Mouse (Mus musculus): ENCODE data around the gene Fam168a.
"Not testable (repeated sequence)": the region's sequence is repeated elsewhere in the genome, so short reads cannot be mapped to it uniquely, and the experiment has no call there.

Gene Fam168a

DNA sequence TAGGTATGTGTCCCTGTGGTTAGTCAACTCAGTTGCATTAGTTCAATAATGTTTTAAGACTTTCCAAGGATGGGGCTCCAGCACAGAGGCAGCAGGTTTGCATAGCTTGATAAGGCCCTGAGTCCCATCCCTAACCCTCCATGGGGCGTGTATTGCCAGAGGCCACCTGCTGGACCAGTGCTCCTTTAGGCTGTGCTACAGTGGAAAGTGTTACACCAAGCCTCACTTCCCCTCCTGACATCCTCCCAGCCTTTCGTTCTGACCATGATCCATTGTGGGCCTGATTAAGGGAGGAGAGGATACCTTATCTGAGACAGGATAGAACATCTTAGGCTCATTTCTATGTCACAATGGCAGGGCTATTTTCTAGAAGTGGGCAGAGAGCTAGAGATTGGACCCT is 137.4 kb downstream of the Fam168a start:
- no peak for TF ChIP-seq POU5F1 (IDR thresholded peaks at IDR 0.05; ENCODE audit: borderline replicate concordance, low read length)
- TF ChIP-seq NANOG (IDR thresholded peaks at IDR 0.05; ENCODE audit: borderline replicate concordance, low read length) = no peak
- no peak for TF ChIP-seq CTCF (conservative IDR thresholded peaks at IDR 0.05; ENCODE audit: low read length)
- Histone ChIP-seq H3K36me3 (ENCODE audit: insufficient read depth, low read length) (peaks cover 55% of the 10 kb centered on the region), H3K9me3 (ENCODE audit: low read length) (peaks cover 13% of the 10 kb centered on the region)

DNA sequence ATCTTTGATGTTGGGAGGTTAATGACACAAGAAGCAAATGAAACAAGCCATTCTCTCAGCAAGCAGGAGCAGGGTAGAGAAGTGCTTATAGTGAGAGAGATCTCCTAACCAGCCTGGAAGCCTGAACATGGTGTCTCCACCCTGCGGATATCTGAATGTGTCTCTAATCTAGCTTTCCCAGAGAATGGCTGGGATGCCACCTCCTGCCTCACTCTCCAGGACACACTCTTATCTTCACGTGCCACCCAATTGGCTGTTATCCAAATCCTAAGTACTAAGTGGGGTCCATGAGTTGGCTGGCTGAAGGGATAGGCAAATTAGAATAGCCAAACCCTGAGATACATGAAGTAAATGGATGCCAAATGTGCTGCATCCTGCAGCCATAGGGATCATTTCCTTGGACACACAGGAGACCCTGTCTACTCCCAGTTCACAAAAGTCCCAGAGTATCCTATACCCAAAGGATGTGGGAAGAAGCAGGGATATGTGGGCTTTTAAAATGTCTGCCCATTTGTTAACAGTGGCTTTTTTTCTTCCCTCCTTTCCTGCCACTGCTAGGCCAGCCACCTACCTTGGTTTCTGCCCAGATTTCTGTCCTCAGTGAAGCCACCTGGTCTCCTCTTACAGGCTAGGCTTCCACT is 138.1 kb downstream of the Fam168a start:
- Histone ChIP-seq H3K4me1 (replicated peaks; ENCODE audit: low read depth, low read length) (peaks cover 8% of the 10 kb centered on the region), H3K9me3 (ENCODE audit: low read length) (peaks cover 13% of the 10 kb centered on the region), H3K4me3 (replicated peaks; ENCODE audit: low read length) (no peak overlapping the region), H3K36me3 (ENCODE audit: insufficient read depth, low read length) (peaks cover 56% of the 10 kb centered on the region), H3K27me3 (ENCODE audit: insufficient read depth, low read length) (no peaks in the 10 kb centered on the region)
- no peak for TF ChIP-seq NANOG (IDR thresholded peaks at IDR 0.05; ENCODE audit: borderline replicate concordance, low read length)
- TF ChIP-seq CTCF (conservative IDR thresholded peaks at IDR 0.05; ENCODE audit: low read length) = no peak
- no peak for TF ChIP-seq POU5F1 (IDR thresholded peaks at IDR 0.05; ENCODE audit: borderline replicate concordance, low read length)

More for the DNA sequence above, 137.4 kb downstream of the Fam168a start:
- H3K4me1 ChIP-seq (replicated peaks; ENCODE audit: low read depth, low read length) = peaks cover 7% of the 10 kb centered on the region
- H3K4me3 ChIP-seq (replicated peaks; ENCODE audit: low read length) = no peak overlapping the region
- H3K27me3 ChIP-seq (ENCODE audit: insufficient read depth, low read length) = no peaks in the 10 kb centered on the region

DNA sequence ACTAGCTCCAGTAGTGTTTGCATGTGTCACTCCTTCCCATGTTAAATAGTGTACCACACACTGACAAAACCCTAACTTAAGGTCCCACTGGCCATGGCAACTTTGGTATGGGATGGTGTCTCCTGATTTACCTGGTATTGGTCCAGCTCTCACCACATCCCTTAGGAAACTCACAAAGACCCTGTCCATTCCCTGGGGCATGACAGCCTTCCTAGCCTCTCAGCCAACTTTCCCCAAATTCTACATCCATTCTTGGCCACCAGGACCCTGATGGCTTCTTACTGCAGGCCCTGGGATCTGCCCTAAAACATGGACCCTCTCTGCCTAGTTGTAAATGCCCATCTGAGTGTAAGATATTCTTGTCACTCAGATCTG is 138.6 kb downstream of the Fam168a start:
- TF ChIP-seq NANOG (IDR thresholded peaks at IDR 0.05; ENCODE audit: borderline replicate concordance, low read length) = no peak
- no peaks in the 10 kb centered on the region for H3K27me3 ChIP-seq (ENCODE audit: insufficient read depth, low read length)
- H3K4me1 ChIP-seq (replicated peaks; ENCODE audit: low read depth, low read length) = peaks cover 13% of the 10 kb centered on the region
- peaks cover 13% of the 10 kb centered on the region for H3K9me3 ChIP-seq (ENCODE audit: low read length)
- no peak overlapping the region for H3K4me3 ChIP-seq (replicated peaks; ENCODE audit: low read length)
- peaks cover 60% of the 10 kb centered on the region for H3K36me3 ChIP-seq (ENCODE audit: insufficient read depth, low read length)

DNA sequence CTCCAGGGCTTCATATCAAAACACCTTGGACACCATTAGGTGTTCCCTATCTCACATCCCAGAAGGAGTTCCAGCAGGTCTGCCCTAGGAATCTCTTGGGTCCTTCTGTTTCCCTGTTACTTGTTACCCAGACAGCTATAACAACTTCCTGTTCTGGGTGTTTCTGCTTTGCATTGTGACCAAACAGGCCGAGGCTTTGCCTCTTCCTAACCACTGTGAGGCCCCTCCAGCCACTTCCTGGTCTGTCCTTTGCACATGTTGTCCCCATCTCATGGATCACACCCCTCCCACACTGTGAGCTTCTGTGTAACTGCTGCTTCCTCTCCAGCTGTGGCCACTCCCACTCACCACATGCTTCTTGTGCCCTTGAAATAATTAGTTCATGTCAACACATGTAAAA is 139.0 kb downstream of the Fam168a start:
- no peaks in the 10 kb centered on the region for H3K27me3 ChIP-seq (ENCODE audit: insufficient read depth, low read length)
- no peak for TF ChIP-seq CTCF (conservative IDR thresholded peaks at IDR 0.05; ENCODE audit: low read length)
- no peak for TF ChIP-seq NANOG (IDR thresholded peaks at IDR 0.05; ENCODE audit: borderline replicate concordance, low read length)
- TF ChIP-seq POU5F1 (IDR thresholded peaks at IDR 0.05; ENCODE audit: borderline replicate concordance, low read length) = no peak
- H3K4me1 ChIP-seq (replicated peaks; ENCODE audit: low read depth, low read length) = peaks cover 17% of the 10 kb centered on the region
- peaks cover 59% of the 10 kb centered on the region for H3K36me3 ChIP-seq (ENCODE audit: insufficient read depth, low read length)
- peaks cover 13% of the 10 kb centered on the region for H3K9me3 ChIP-seq (ENCODE audit: low read length)
- no peak overlapping the region for H3K4me3 ChIP-seq (replicated peaks; ENCODE audit: low read length)

DNA sequence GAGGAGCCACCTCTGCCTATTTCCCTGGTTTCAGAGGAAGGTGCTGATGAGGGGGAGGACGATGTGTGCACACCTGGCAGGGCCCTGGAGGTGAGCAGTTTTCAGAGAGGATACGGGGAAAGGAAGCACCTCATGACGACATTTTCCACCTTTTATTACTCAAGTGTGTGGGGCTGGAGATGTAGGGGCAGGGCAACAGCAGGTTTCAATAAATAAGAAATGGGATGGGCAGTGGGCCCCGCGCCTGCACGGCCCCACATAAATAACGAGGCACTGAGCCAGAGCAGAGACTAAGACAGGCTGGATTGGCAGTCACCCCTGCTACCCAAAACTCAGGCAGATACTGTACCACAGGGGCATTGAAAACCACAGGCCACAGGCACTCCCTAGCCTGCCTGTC is 139.6 kb downstream of the Fam168a start:
- H3K4me1 ChIP-seq (replicated peaks; ENCODE audit: low read depth, low read length) = peaks cover 19% of the 10 kb centered on the region
- H3K4me3 ChIP-seq (replicated peaks; ENCODE audit: low read length); H3K27me3 ChIP-seq (ENCODE audit: insufficient read depth, low read length): not testable (repeated sequence)
- peaks cover 63% of the 10 kb centered on the region for H3K36me3 ChIP-seq (ENCODE audit: insufficient read depth, low read length)
- peaks cover 13% of the 10 kb centered on the region for H3K9me3 ChIP-seq (ENCODE audit: low read length)

DNA sequence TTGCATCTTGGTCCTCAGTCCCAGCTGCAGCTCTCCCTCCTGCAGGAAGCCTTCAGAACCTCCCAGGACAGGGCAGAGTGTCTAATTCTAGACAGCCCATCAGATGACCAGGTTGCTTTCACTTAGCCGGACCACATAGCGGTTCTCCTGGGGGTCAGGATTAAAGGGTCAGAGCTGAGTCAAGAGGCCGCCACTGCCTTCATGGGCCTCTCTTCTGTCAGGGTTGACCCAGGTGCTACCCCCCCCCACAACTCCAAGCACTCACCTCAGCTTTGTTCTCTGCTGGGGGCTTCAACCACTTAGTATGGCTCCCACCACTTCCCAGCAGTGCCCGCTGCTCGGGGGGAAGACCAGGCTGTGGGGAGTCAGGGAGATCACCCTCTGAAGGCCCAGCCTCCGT is 140.7 kb downstream of the Fam168a start:
- H3K27me3 ChIP-seq (ENCODE audit: insufficient read depth, low read length) = no peaks in the 10 kb centered on the region
- H3K9me3 ChIP-seq (ENCODE audit: low read length) = peaks cover 13% of the 10 kb centered on the region
- no peak for TF ChIP-seq POU5F1 (IDR thresholded peaks at IDR 0.05; ENCODE audit: borderline replicate concordance, low read length)
- no peak for TF ChIP-seq NANOG (IDR thresholded peaks at IDR 0.05; ENCODE audit: borderline replicate concordance, low read length)
- TF ChIP-seq CTCF (conservative IDR thresholded peaks at IDR 0.05; ENCODE audit: low read length) = no peak
- peaks cover 65% of the 10 kb centered on the region for H3K36me3 ChIP-seq (ENCODE audit: insufficient read depth, low read length)
- no peak overlapping the region for H3K4me3 ChIP-seq (replicated peaks; ENCODE audit: low read length)
- peaks cover 24% of the 10 kb centered on the region for H3K4me1 ChIP-seq (replicated peaks; ENCODE audit: low read depth, low read length)

DNA sequence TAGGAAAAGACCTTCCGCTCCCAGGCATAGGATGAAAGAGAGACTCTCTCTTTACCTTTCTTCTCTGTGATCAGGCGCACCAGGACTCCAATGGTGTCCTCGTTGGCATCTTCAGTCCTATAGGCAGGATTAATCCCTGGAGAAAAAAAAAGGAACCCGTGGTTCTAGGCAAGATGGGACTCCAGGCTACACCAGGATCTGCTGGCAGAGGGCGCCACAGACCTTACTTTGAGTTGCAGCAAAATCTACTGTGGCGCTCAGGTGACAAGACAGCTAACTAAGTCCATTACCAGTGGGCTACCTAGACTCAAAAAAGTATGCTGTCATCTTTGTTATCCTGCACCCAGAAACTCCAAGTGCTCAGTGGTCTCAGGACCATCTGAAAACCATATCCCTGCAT is 142.3 kb downstream of the Fam168a start:
- Histone ChIP-seq H3K4me1 (replicated peaks; ENCODE audit: low read depth, low read length) (peaks cover 33% of the 10 kb centered on the region), H3K36me3 (ENCODE audit: insufficient read depth, low read length) (peaks cover 59% of the 10 kb centered on the region), H3K27me3 (ENCODE audit: insufficient read depth, low read length) (no peaks in the 10 kb centered on the region), H3K9me3 (ENCODE audit: low read length) (peaks cover 2% of the 10 kb centered on the region), H3K4me3 (replicated peaks; ENCODE audit: low read length) (no peak overlapping the region)
- no peak for TF ChIP-seq POU5F1 (IDR thresholded peaks at IDR 0.05; ENCODE audit: borderline replicate concordance, low read length)
- TF ChIP-seq CTCF (conservative IDR thresholded peaks at IDR 0.05; ENCODE audit: low read length) = peak; percentile 59

DNA sequence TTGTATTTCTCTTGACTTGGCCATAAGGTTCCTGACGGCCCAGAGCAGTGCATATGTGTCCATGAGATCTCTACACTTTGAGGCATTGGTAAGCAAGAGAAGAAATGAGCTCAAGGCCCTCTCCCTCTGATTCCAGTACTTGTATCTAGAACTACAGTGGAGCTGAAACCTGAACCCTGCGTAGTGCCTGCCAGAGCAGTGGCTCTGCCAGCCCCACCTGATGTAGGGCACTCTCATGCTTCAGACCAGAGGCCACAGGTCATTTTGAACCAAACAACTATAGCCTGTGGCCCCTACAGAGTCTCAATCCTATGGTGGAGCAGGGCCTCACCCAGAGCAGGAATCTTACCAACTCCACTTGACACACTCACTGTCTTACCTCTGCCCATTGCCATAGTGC is 143.1 kb downstream of the Fam168a start:
- H3K4me1 ChIP-seq (replicated peaks; ENCODE audit: low read depth, low read length) = peaks cover 40% of the 10 kb centered on the region
- TF ChIP-seq NANOG (IDR thresholded peaks at IDR 0.05; ENCODE audit: borderline replicate concordance, low read length) = no peak
- TF ChIP-seq CTCF (conservative IDR thresholded peaks at IDR 0.05; ENCODE audit: low read length) = no peak
- no peak for TF ChIP-seq POU5F1 (IDR thresholded peaks at IDR 0.05; ENCODE audit: borderline replicate concordance, low read length)

DNA sequence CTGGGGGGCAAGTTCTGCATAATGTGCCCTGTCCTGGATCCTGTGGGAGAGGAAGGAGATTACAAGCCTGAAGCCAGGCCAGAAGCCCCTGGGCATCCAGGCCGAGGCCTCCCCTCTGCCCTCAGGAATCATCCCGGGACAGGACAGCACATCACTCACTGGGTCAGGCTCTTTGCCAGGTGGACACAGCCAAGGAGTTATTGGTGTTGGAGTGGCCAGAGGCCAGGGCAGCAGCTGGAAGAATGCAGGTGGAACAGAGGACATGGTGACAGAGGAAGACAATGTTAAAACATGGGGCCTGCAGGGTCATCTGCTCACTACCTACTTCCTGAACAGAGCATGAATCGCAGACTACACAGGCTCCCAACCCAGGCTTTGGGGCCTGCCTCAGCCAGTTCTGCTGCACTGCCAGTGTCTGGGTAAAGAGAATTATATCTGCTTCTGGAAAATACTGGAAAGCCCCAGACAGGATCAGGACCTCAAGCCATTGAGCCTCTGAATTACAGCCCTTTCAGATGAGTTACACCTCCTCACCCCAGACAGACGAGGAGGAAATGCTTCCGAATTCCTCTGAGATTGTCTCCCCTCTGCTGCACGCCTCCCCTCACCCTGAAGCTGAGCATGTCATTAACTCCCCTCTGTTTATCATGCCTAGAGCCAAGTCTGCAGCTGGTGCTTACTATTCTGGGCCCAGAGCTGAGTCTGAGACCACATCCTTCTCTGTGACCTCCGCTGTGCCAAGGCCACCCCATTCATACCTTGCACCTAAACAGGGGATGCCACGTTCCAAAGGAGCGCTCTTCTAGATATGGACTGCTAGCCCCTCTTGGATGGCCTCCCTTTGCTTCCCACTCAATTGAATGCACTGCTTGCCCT is 145.3 kb downstream of the Fam168a start:
- no peak for TF ChIP-seq NANOG (IDR thresholded peaks at IDR 0.05; ENCODE audit: borderline replicate concordance, low read length)
- no peak for TF ChIP-seq CTCF (conservative IDR thresholded peaks at IDR 0.05; ENCODE audit: low read length)
- no peak for TF ChIP-seq POU5F1 (IDR thresholded peaks at IDR 0.05; ENCODE audit: borderline replicate concordance, low read length)
- Histone ChIP-seq H3K9me3 (ENCODE audit: low read length) (no peaks in the 10 kb centered on the region), H3K36me3 (ENCODE audit: insufficient read depth, low read length) (peaks cover 47% of the 10 kb centered on the region), H3K4me1 (replicated peaks; ENCODE audit: low read depth, low read length) (peaks cover 59% of the 10 kb centered on the region), H3K4me3 (replicated peaks; ENCODE audit: low read length) (no peak overlapping the region), H3K27me3 (ENCODE audit: insufficient read depth, low read length) (no peaks in the 10 kb centered on the region)

More for the DNA sequence above, 143.1 kb downstream of the Fam168a start:
- Histone ChIP-seq H3K36me3 (ENCODE audit: insufficient read depth, low read length) (peaks cover 53% of the 10 kb centered on the region), H3K4me3 (replicated peaks; ENCODE audit: low read length) (no peak overlapping the region), H3K27me3 (ENCODE audit: insufficient read depth, low read length) (no peaks in the 10 kb centered on the region), H3K9me3 (ENCODE audit: low read length) (no peaks in the 10 kb centered on the region)

All from E14TG2a.4 (cell line).